ENCODE assay signal across 29 mouse cellular contexts in genomic region chr3:144715033-144715432, GRCm38 (mm10). TPM values are rescaled to one million over a fixed set of nuclear protein-coding genes. Genes with fewer than 3 reads are reported as not detected.
DNase-seq lines count a peak whose midpoint lies in the region; ATAC-seq and TF ChIP-seq lines count a peak whose summit lies in the region.
"Had no signal": no experiment of that assay in that cellular context is flagged by ENCODE, and none has a peak within 500 bp of the region (broad histone marks: within the 10 kb centered on the region; RNA-seq: fewer than 3 reads in every experiment).

No protein-coding gene starts in this region.

- peak overlapping the region; percentile 7; the same call in 1 of the 2 replicates for H3K27ac ChIP-seq in heart, adult 2 months
- no peak overlapping the region for H3K27ac ChIP-seq in kidney, embryonic 14.5 days (ENCODE audit: low read depth, low read length)
- peak overlapping the region; percentile 29 for H3K27ac ChIP-seq in brown adipose tissue, adult 24 weeks (replicated peaks; ENCODE audit: low read depth, low read length)
- H3K27ac ChIP-seq in heart, postnatal 0 days (ENCODE audit: low read depth): peak overlapping the region; percentile 78
- H3K27ac ChIP-seq: embryonic facial prominence, embryonic 10.5 days; hindbrain, embryonic 15.5 days had no signal

- TF ChIP-seq CTCF in heart, adult 2 months (IDR thresholded peaks at IDR 0.05): no peak
- no peak for TF ChIP-seq CTCF in heart, postnatal 0 days (IDR thresholded peaks at IDR 0.05; ENCODE audit: low read depth)

- H3K27me3 ChIP-seq in heart, adult 2 months (ENCODE audit: control insufficient read depth, insufficient read depth, low read length): no peaks in the 10 kb centered on the region
- no peaks in the 10 kb centered on the region for H3K27me3 ChIP-seq in kidney, embryonic 14.5 days (ENCODE audit: control insufficient read depth, insufficient read depth, low read length)
- H3K27me3 ChIP-seq in heart, postnatal 0 days (ENCODE audit: control insufficient read depth, insufficient read depth, low read length): no peaks in the 10 kb centered on the region
- H3K27me3 ChIP-seq: CH12.LX; hindbrain, embryonic 15.5 days; limb, embryonic 12.5 days; liver, embryonic 13.5 days; stomach, embryonic 15.5 days had no signal

- TF ChIP-seq EP300 in heart, adult 2 months (IDR thresholded peaks at IDR 0.05; ENCODE audit: insufficient read depth, low read depth, low read length): no peak
- TF ChIP-seq EP300 in heart, postnatal 0 days (IDR thresholded peaks at IDR 0.05; ENCODE audit: low read depth): no peak

- 30% methylated on average over 7 of the region's 7 CpGs for WGBS in heart, adult 2 months
- 66% methylated on average over 7 of the region's 7 CpGs for WGBS in kidney, embryonic 14.5 days
- 57% methylated on average over 7 of the region's 7 CpGs for WGBS in heart, postnatal 0 days

- no peak for ATAC-seq in kidney, embryonic 14.5 days (ENCODE audit: low FRiP score, low TSS enrichment)
- no peak for ATAC-seq in heart, postnatal 0 days (ENCODE audit: insufficient read depth, low read depth)
- ATAC-seq: forebrain, embryonic 16.5 days had no signal

- H3K9me3 ChIP-seq in kidney, embryonic 14.5 days (ENCODE audit: control insufficient read depth, low read length): no peaks in the 10 kb centered on the region
- H3K9me3 ChIP-seq in heart, postnatal 0 days (replicated peaks; ENCODE audit: control insufficient read depth, low read length): no peaks in the 10 kb centered on the region
- H3K9me3 ChIP-seq: embryonic facial prominence, embryonic 10.5 days; G1E; hindbrain, embryonic 15.5 days; limb, embryonic 12.5 days; liver, embryonic 13.5 days; stomach, embryonic 15.5 days had no signal

- H3K9ac ChIP-seq in heart, adult 2 months (ENCODE audit: low read depth, low read length): peak overlapping the region; percentile 50
- no peak overlapping the region for H3K9ac ChIP-seq in kidney, embryonic 14.5 days (ENCODE audit: low read depth, low read length)
- no peak overlapping the region for H3K9ac ChIP-seq in heart, postnatal 0 days (replicated peaks; ENCODE audit: low read depth, low read length)
- H3K9ac ChIP-seq: hindbrain, embryonic 15.5 days; limb, embryonic 12.5 days; liver, embryonic 13.5 days; stomach, embryonic 15.5 days had no signal

- peaks cover 25% of the 10 kb centered on the region for H3K4me1 ChIP-seq in heart, adult 2 months (ENCODE audit: control insufficient read depth, insufficient read depth, low read length)
- peaks cover 27% of the 10 kb centered on the region for H3K4me1 ChIP-seq in kidney, embryonic 14.5 days (ENCODE audit: control insufficient read depth, insufficient read depth, low read length)
- peaks cover 18% of the 10 kb centered on the region; the same call in 1 of the 2 replicates for H3K4me1 ChIP-seq in brown adipose tissue, adult 24 weeks (ENCODE audit: control insufficient read depth, insufficient read depth, insufficient read length, low read length)
- peaks cover 45% of the 10 kb centered on the region for H3K4me1 ChIP-seq in heart, postnatal 0 days (ENCODE audit: control insufficient read depth, insufficient read depth)

- TF ChIP-seq POLR2A in heart, adult 2 months (IDR thresholded peaks at IDR 0.05; ENCODE audit: insufficient read depth, low read depth, low read length): no peak

- no peak overlapping the region for H3K4me3 ChIP-seq in heart, adult 2 months
- H3K4me3 ChIP-seq in kidney, embryonic 14.5 days (ENCODE audit: low read length): no peak overlapping the region
- peak overlapping the region; percentile 7 for H3K4me3 ChIP-seq in brown adipose tissue, adult 24 weeks (ENCODE audit: insufficient read depth, low read depth, low read length)
- no peak overlapping the region for H3K4me3 ChIP-seq in heart, postnatal 0 days (ENCODE audit: low read depth, low read length)
- H3K4me3 ChIP-seq: embryonic facial prominence, embryonic 10.5 days; hindbrain, embryonic 15.5 days; limb, embryonic 12.5 days; liver, embryonic 13.5 days; stomach, embryonic 15.5 days had no signal

- H3K36me3 ChIP-seq in heart, adult 2 months (ENCODE audit: control insufficient read depth, insufficient read depth, low read length): peaks cover 40% of the 10 kb centered on the region
- H3K36me3 ChIP-seq in kidney, embryonic 14.5 days (ENCODE audit: control insufficient read depth, insufficient read depth, low read length): peaks cover 11% of the 10 kb centered on the region; the same call in 1 of the 2 replicates
- H3K36me3 ChIP-seq in heart, postnatal 0 days (replicated peaks; ENCODE audit: control insufficient read depth, insufficient read depth, low read length): peaks cover 29% of the 10 kb centered on the region

- H3K79me2 ChIP-seq in heart, adult 2 months (replicated peaks; ENCODE audit: control insufficient read depth, insufficient read depth, low read length): peaks cover 13% of the 10 kb centered on the region

- DNase-seq in heart, adult 2 months: peak in 1 of 2 experiments; percentile 20
- DNase-seq in heart, postnatal 25 days (ENCODE audit: low spot score): no peak
- peak; percentile 11 for DNase-seq in kidney, postnatal 14 days
- no peak for DNase-seq in heart, postnatal 0 days (ENCODE audit: low spot score)
- no peak for DNase-seq in MN1 (ENCODE audit: low spot score)
- DNase-seq: adrenal gland, adult 2 months; B cell, adult 2 months; cerebellum, adult 9-10 months; gastrocnemius, postnatal 14 days; kidney, adult 2 months; kidney, postnatal 10 days; layer of hippocampus, postnatal 36 days; liver, embryonic 13.5 days; lung, adult 2 months; lung, postnatal 14 days; midbrain, embryonic 14.5 days; right cerebral cortex, adult 18-20 months; right cerebral cortex, postnatal 4 days; thymus, adult 18-20 months; thymus, postnatal 36 days had no signal

- intact Hi-C loops in heart, adult 2 months (cut with DNase I): loop anchor here (5.0 kb wide), 1 partner anchor 73 kb away; no protein-coding TSS in a partner anchor
- intact Hi-C loops in heart, postnatal 25 days (cut with DNase I): loop anchor here (10.0 kb wide), 1 partner anchor 510 kb away; the partner anchor contains the start of gene Lmo4

- H3K4me2 ChIP-seq in kidney, embryonic 14.5 days (replicated peaks; ENCODE audit: low read depth, low read length): no peak overlapping the region
- peak overlapping the region; percentile 20 for H3K4me2 ChIP-seq in heart, postnatal 0 days (ENCODE audit: low read depth, low read length)
- H3K4me2 ChIP-seq: hindbrain, embryonic 15.5 days; liver, embryonic 13.5 days; stomach, embryonic 15.5 days had no signal

RNA-seq across cellular contexts. Expression of gene Sh3glb1, which starts 5.1 kb away (rescaled TPM):
- 100 to 1,000 TPM; 314 to 407 TPM for total RNA-seq in heart, adult 2 months (2021)
- polyA plus RNA-seq in heart, adult 2 months (2012; rRNA removed): 94.5 and 121 TPM in 2 replicates
- 100 to 1,000 TPM; 330 to 353 TPM for total RNA-seq in heart, postnatal 25 days (2021)
- polyA plus RNA-seq in kidney, embryonic 14.5 days (2014; fragmentation: Nextera tagmentation; extraction: Ambion mirVana): 82.7 and 94.3 TPM in 2 replicates
- 539 and 866 TPM in 2 replicates for polyA plus RNA-seq in brown adipose tissue, adult 24 weeks (2012; ENCODE audit: insufficient read depth, insufficient read length, missing spikeins)
- total RNA-seq in heart, postnatal 0 days (2014; rRNA removed; ENCODE audit: low replicate concordance): 94.8 and 139 TPM in 2 replicates
- 231 and 235 TPM in 2 replicates for polyA plus RNA-seq in heart, postnatal 0 days (2015; fragmentation: Nextera tagmentation; extraction: Ambion mirVana)

RNA-seq across cellular contexts. Expression of gene Clca3a1, which starts 45.7 kb away (rescaled TPM):
- 1 to 10 TPM in 1 of 2 experiments, under 1 TPM in 1; 0.76 to 1.0 TPM for total RNA-seq in heart, adult 2 months (2021)
- polyA plus RNA-seq in heart, adult 2 months (2012; rRNA removed): 0.96 and 0.97 TPM in 2 replicates
- total RNA-seq in heart, postnatal 25 days (2021): 1 to 10 TPM; 1.0 to 1.1 TPM
- 8.2 and 11.1 TPM in 2 replicates for polyA plus RNA-seq in kidney, embryonic 14.5 days (2014; fragmentation: Nextera tagmentation; extraction: Ambion mirVana)
- polyA plus RNA-seq in brown adipose tissue, adult 24 weeks (2012; ENCODE audit: insufficient read depth, insufficient read length, missing spikeins): not detected in 2 replicates
- 16.6 and 17.2 TPM in 2 replicates for total RNA-seq in heart, postnatal 0 days (2014; rRNA removed; ENCODE audit: low replicate concordance)
- polyA plus RNA-seq in heart, postnatal 0 days (2015; fragmentation: Nextera tagmentation; extraction: Ambion mirVana): 11.0 and 11.8 TPM in 2 replicates
- total RNA-seq: CH12.LX had no signal
- polyA plus RNA-seq: embryonic facial prominence, embryonic 10.5 days had no signal
